Mouse (Mus musculus): ENCODE results near the gene Gm21719. TPM values are rescaled to one million over a fixed set of nuclear protein-coding genes. Genes with fewer than 3 reads are reported as not detected.
"Not testable (repeated sequence)": the region's sequence is repeated elsewhere in the genome, so short reads cannot be mapped to it uniquely, and the experiment has no call there.

Gm21719 gene
- total RNA-seq (2021): not detected

DNA sequence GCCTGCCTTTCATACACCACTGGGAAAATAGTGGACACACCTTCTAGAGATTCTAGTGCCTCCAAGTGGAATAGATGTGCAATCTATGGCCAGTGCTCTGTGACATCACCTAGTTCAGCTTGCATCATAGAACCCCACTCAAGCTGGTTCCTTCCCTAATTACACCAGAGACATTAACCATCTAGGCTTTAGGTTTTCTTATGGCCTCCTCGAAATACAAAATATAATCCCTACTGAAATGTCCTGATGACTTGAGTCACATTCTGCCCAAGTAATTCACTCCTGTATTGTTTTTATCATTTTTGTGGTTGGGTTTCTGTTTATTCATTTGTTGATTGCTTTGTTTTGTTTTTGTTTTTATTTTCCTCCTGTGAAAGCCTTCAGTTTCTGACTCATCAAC is at the start of gene Gm21719:
Gene Gm21719 (minus strand): TSS at position 101 of the 400 bp plus-strand sequence.
- intact Hi-C loops (cut with DNase I); DNase-seq: not testable (repeated sequence)

Other genes with a start within 250 kb of the Gm21719 start
- gene Gm28919, start 99.3 kb downstream of the Gm21719 start, total RNA-seq (2021): not detected
- gene Gm20830, start 235.4 kb upstream of the Gm21719 start, total RNA-seq (2021): not detected

All from heart, postnatal 36 days (tissue).